Mouse (Mus musculus): Measurements from ENCODE around the gene Gmeb2.
"Not testable (repeated sequence)": the region's sequence is repeated elsewhere in the genome, so short reads cannot be mapped to it uniquely, and the experiment has no call there.

The Gmeb2 gene
- long read RNA-seq, experiment 1, result 0 reads
- long read RNA-seq, experiment 2, full-length matches to known transcripts, result 1 of 3 reads
- long read RNA-seq, experiment 2, partial matches to known transcripts, result 0 of 3 reads
- long read RNA-seq, experiment 2, other reads (novel, unspliced or antisense), result 2 of 3 reads

- intact Hi-C loops (cut with DNase I), result not testable (repeated sequence)
These were observed at the start of gene Gmeb2 for GRCm38 (mm10) chr2:181287958-181288350. Gene Gmeb2 (minus strand): TSS chr2:181288035.

GRCm38 (mm10) chr2:181334023-181334422 lies 46.2 kb upstream of the Gmeb2 start:
- intact Hi-C loops (cut with DNase I), result loop anchor here (2.0 kb wide), 1 partner anchor 147 kb away; the partner anchor contains the start of gene Ppdpf

GRCm38 (mm10) chr2:181332542-181332941 lies 44.7 kb upstream of the Gmeb2 start:
- intact Hi-C loops (cut with DNase I), result no loop called here

- intact Hi-C loops (cut with DNase I), result no loop called here
These were observed 38.3 kb upstream of the Gmeb2 start for GRCm38 (mm10) chr2:181326098-181326497.

GRCm38 (mm10) chr2:181322136-181322535 lies 34.3 kb upstream of the Gmeb2 start:
- intact Hi-C loops (cut with DNase I), result no loop called here

- intact Hi-C loops (cut with DNase I), result no loop called here
These were observed 32.3 kb upstream of the Gmeb2 start for GRCm38 (mm10) chr2:181320103-181320499.

- intact Hi-C loops (cut with DNase I), result no loop called here
These were observed 31.6 kb upstream of the Gmeb2 start, which contains the start of gene Rtel1 for GRCm38 (mm10) chr2:181319248-181320102. Gene Rtel1 (plus strand): TSS chr2:181319739.

GRCm38 (mm10) chr2:181314080-181314810 lies 26.4 kb upstream of the Gmeb2 start, which contains the start of gene Stmn3:
Gene Stmn3 (minus strand): TSS chr2:181314500.
- intact Hi-C loops (cut with DNase I), result no loop called here

GRCm38 (mm10) chr2:181313344-181314079 lies 25.7 kb upstream of the Gmeb2 start:
- intact Hi-C loops (cut with DNase I), result no loop called here

GRCm38 (mm10) chr2:181313006-181313343 lies 25.1 kb upstream of the Gmeb2 start:
- intact Hi-C loops (cut with DNase I), result no loop called here

GRCm38 (mm10) chr2:181312435-181312834 lies 24.6 kb upstream of the Gmeb2 start:
- intact Hi-C loops (cut with DNase I), result no loop called here

- intact Hi-C loops (cut with DNase I), result no loop called here
These were observed 19.4 kb upstream of the Gmeb2 start for GRCm38 (mm10) chr2:181307144-181307804.

GRCm38 (mm10) chr2:181304944-181305343 lies 17.1 kb upstream of the Gmeb2 start:
- intact Hi-C loops (cut with DNase I), result no loop called here

- intact Hi-C loops (cut with DNase I), result no loop called here
These were observed 14.2 kb upstream of the Gmeb2 start for GRCm38 (mm10) chr2:181302041-181302440.

- intact Hi-C loops (cut with DNase I), result no loop called here
These were observed 3.1 kb upstream of the Gmeb2 start for GRCm38 (mm10) chr2:181290937-181291336.

GRCm38 (mm10) chr2:181288691-181289090 lies 856 bp upstream of the Gmeb2 start:
- intact Hi-C loops (cut with DNase I), result no loop called here

GRCm38 (mm10) chr2:181287338-181287957 lies 387 bp downstream of the Gmeb2 start:
- intact Hi-C loops (cut with DNase I), result no loop called here

GRCm38 (mm10) chr2:181286629-181287337 lies 1.1 kb downstream of the Gmeb2 start:
- intact Hi-C loops (cut with DNase I), result no loop called here

GRCm38 (mm10) chr2:181279968-181280367 lies 7.9 kb downstream of the Gmeb2 start:
- intact Hi-C loops (cut with DNase I), result no loop called here

GRCm38 (mm10) chr2:181277866-181278265 lies 10.0 kb downstream of the Gmeb2 start:
- intact Hi-C loops (cut with DNase I), result no loop called here

Measured in adrenal gland (tissue).